Mouse (Mus musculus): ENCODE measurements around the gene Xpo5. TPM values are rescaled to one million over a fixed set of nuclear protein-coding genes. Genes with fewer than 3 reads are reported as not detected.
A peak's percentile ranks its signal among the peaks of the same experiment; 100 is the strongest.

Gene Xpo5
- polyA plus RNA-seq, 1 experiment from 2014 or later, result 30.1 TPM

GRCm38 (mm10) chr17:46277586-46277985, 75.0 kb downstream of the Xpo5 start:
- 65% methylated on average over 4 of the region's 4 CpGs for WGBS
- H3K27ac ChIP-seq, result peak overlapping the region; percentile 21; the same call in 1 of the 2 replicates
- H3K9me3 ChIP-seq, result no peaks in the 10 kb centered on the region
- H3K4me1 ChIP-seq, result peaks cover 7% of the 10 kb centered on the region
- ATAC-seq (ENCODE audit: insufficient read depth, low FRiP score, low read depth), result no peak
- no peaks in the 10 kb centered on the region for H3K27me3 ChIP-seq (replicated peaks)
- H3K9ac ChIP-seq, result no peak overlapping the region
- 0 out of 2 replicates have a peak, but pooled peaks cover 30% of the 10 kb centered on the region for H3K36me3 ChIP-seq
- H3K4me2 ChIP-seq, result no peak overlapping the region
- H3K4me3 ChIP-seq (replicated peaks), result no peak overlapping the region

- Histone ChIP-seq H3K27ac (0 out of 2 replicates have a peak overlapping the region, but pooled peaks have one; percentile 4), H3K9ac (no peak overlapping the region), H3K9me3 (no peaks in the 10 kb centered on the region), H3K4me1 (peaks cover 7% of the 10 kb centered on the region), H3K36me3 (0 out of 2 replicates have a peak, but pooled peaks cover 30% of the 10 kb centered on the region), H3K4me2 (no peak overlapping the region), H3K27me3 (replicated peaks) (no peaks in the 10 kb centered on the region), H3K4me3 (replicated peaks) (no peak overlapping the region)
- ATAC-seq (ENCODE audit: insufficient read depth, low FRiP score, low read depth), result no peak
- WGBS, result 84% methylated on average over 12 of the region's 12 CpGs
Observed at GRCm38 (mm10) chr17:46278011-46278765, 75.6 kb downstream of the Xpo5 start.

GRCm38 (mm10) chr17:46282483-46283123, 80.0 kb downstream of the Xpo5 start, which contains the start of gene Tjap1:
Gene Tjap1, minus strand, starts transcription at chr17:46283026.
- ATAC-seq (ENCODE audit: insufficient read depth, low FRiP score, low read depth), result peak; percentile 95
- Histone ChIP-seq H3K9ac (peak within 1 kb of the TSS; percentile 56), H3K4me2 (peak within 1 kb of the TSS; percentile 91)

GRCm38 (mm10) chr17:46283140-46283539, 80.6 kb downstream of the Xpo5 start:
- no peak overlapping the region for H3K9ac ChIP-seq
- WGBS, result 23% methylated on average over 9 of the region's 9 CpGs

More at GRCm38 (mm10) chr17:46282483-46283123, 80.0 kb downstream of the Xpo5 start, which contains the start of gene Tjap1:
- H3K27ac ChIP-seq, result peak within 1 kb of the TSS; percentile 82
- WGBS, result under 1% methylated on average over 37 of the region's 37 CpGs
- H3K36me3 ChIP-seq, result 0 out of 2 replicates have a peak, but pooled peaks cover 23% of the 10 kb centered on the region
- peaks cover 10% of the 10 kb centered on the region for H3K4me1 ChIP-seq
- H3K4me3 ChIP-seq (replicated peaks), result peak within 1 kb of the TSS; percentile 75
- H3K27me3 ChIP-seq (replicated peaks), result no peaks in the 10 kb centered on the region
- H3K9me3 ChIP-seq, result no peaks in the 10 kb centered on the region

GRCm38 (mm10) chr17:46283911-46284310, 81.3 kb downstream of the Xpo5 start:
- 79% methylated on average over 8 of the region's 8 CpGs for WGBS
- H3K4me1 ChIP-seq, result peaks cover 10% of the 10 kb centered on the region

More at GRCm38 (mm10) chr17:46283140-46283539, 80.6 kb downstream of the Xpo5 start:
- Histone ChIP-seq H3K27me3 (replicated peaks) (no peaks in the 10 kb centered on the region), H3K27ac (peak overlapping the region; percentile 82), H3K36me3 (0 out of 2 replicates have a peak, but pooled peaks cover 20% of the 10 kb centered on the region), H3K4me3 (replicated peaks) (peak overlapping the region; percentile 75), H3K4me1 (peaks cover 10% of the 10 kb centered on the region), H3K4me2 (peak overlapping the region; percentile 91), H3K9me3 (no peaks in the 10 kb centered on the region)
- no peak; the same call in 1 of the 2 replicates for ATAC-seq (ENCODE audit: insufficient read depth, low FRiP score, low read depth)

GRCm38 (mm10) chr17:46284653-46285052, 82.1 kb downstream of the Xpo5 start:
- Histone ChIP-seq H3K9ac (no peak overlapping the region), H3K9me3 (no peaks in the 10 kb centered on the region), H3K4me3 (replicated peaks) (no peak overlapping the region), H3K4me2 (no peak overlapping the region), H3K36me3 (0 out of 2 replicates have a peak, but pooled peaks cover 10% of the 10 kb centered on the region), H3K27me3 (replicated peaks) (no peaks in the 10 kb centered on the region), H3K4me1 (peaks cover 10% of the 10 kb centered on the region), H3K27ac (no peak overlapping the region)
- 43% methylated on average over 7 of the region's 7 CpGs for WGBS
- no peak for ATAC-seq (ENCODE audit: insufficient read depth, low FRiP score, low read depth)

More at GRCm38 (mm10) chr17:46283911-46284310, 81.3 kb downstream of the Xpo5 start:
- Histone ChIP-seq H3K4me3 (replicated peaks) (no peak overlapping the region), H3K27ac (no peak overlapping the region), H3K36me3 (0 out of 2 replicates have a peak, but pooled peaks cover 16% of the 10 kb centered on the region), H3K9ac (no peak overlapping the region), H3K9me3 (no peaks in the 10 kb centered on the region), H3K4me2 (no peak overlapping the region), H3K27me3 (replicated peaks) (no peaks in the 10 kb centered on the region)
- ATAC-seq (ENCODE audit: insufficient read depth, low FRiP score, low read depth), result no peak

- H3K9me3 ChIP-seq, result no peaks in the 10 kb centered on the region
- 38% methylated on average over 6 of the region's 6 CpGs for WGBS
Observed at GRCm38 (mm10) chr17:46285407-46285806, 82.8 kb downstream of the Xpo5 start.

GRCm38 (mm10) chr17:46287678-46288095, 85.1 kb downstream of the Xpo5 start:
- H3K27me3 ChIP-seq (replicated peaks), result no peaks in the 10 kb centered on the region
- H3K27ac ChIP-seq, result peak overlapping the region; percentile 3; the same call in 1 of the 2 replicates
- H3K36me3 ChIP-seq, result no peaks in the 10 kb centered on the region
- 47% methylated on average over 11 of the region's 11 CpGs for WGBS
- H3K4me3 ChIP-seq (replicated peaks), result no peak overlapping the region
- no peak overlapping the region for H3K9ac ChIP-seq
- H3K4me1 ChIP-seq, result 0 out of 2 replicates have a peak, but pooled peaks cover 3% of the 10 kb centered on the region
- peak; percentile 59; the same call in 1 of the 2 replicates for ATAC-seq (ENCODE audit: insufficient read depth, low FRiP score, low read depth)
- H3K9me3 ChIP-seq, result no peaks in the 10 kb centered on the region
- H3K4me2 ChIP-seq, result no peak overlapping the region

More at GRCm38 (mm10) chr17:46285407-46285806, 82.8 kb downstream of the Xpo5 start:
- no peaks in the 10 kb centered on the region for H3K27me3 ChIP-seq (replicated peaks)
- H3K4me3 ChIP-seq (replicated peaks), result no peak overlapping the region
- no peak overlapping the region for H3K9ac ChIP-seq
- H3K4me1 ChIP-seq, result peaks cover 10% of the 10 kb centered on the region
- no peak for ATAC-seq (ENCODE audit: insufficient read depth, low FRiP score, low read depth)
- 0 out of 2 replicates have a peak, but pooled peaks cover 4% of the 10 kb centered on the region for H3K36me3 ChIP-seq
- no peak overlapping the region for H3K27ac ChIP-seq
- H3K4me2 ChIP-seq, result no peak overlapping the region

MicroRNAs encoded within 50 kb of the gene (microRNA counts, 519-probe panel; counts per million panel counts)
- not detected for microRNA mmu-miR-693-3p
- microRNA mmu-miR-693-5p, result not detected

Small RNAs within 50 kb of the gene (microRNA-seq; reads per million reads assigned to microRNA genes)
- 0.58 reads per million for gene Mir693

Other genes with a start within 250 kb of the Xpo5 start
- 4.9 and 5.7 TPM in 2 replicates for gene Vegfa, start 170.4 kb upstream of the Xpo5 start, polyA plus RNA-seq (2015; fragmentation: Nextera tagmentation; extraction: Ambion mirVana)
- 128 and 137 TPM in 2 replicates for gene Mrps18a, start 91.8 kb upstream of the Xpo5 start, polyA plus RNA-seq (2015; fragmentation: Nextera tagmentation; extraction: Ambion mirVana)
- gene Rsph9, start 58.6 kb upstream of the Xpo5 start, polyA plus RNA-seq (2015; fragmentation: Nextera tagmentation; extraction: Ambion mirVana), result 8.7 and 11.6 TPM in 2 replicates
- gene Mad2l1bp, start 49.2 kb upstream of the Xpo5 start, polyA plus RNA-seq (2015; fragmentation: Nextera tagmentation; extraction: Ambion mirVana), result 32.9 and 33.3 TPM in 2 replicates
- gene Gtpbp2, start 41.8 kb upstream of the Xpo5 start, polyA plus RNA-seq (2015; fragmentation: Nextera tagmentation; extraction: Ambion mirVana), result 34.7 and 35.8 TPM in 2 replicates
- gene Polh, start 137 bp upstream of the Xpo5 start, polyA plus RNA-seq (2015; fragmentation: Nextera tagmentation; extraction: Ambion mirVana), result 15.3 and 15.4 TPM in 2 replicates
- gene Polr1c, start 45.3 kb downstream of the Xpo5 start, polyA plus RNA-seq (2015; fragmentation: Nextera tagmentation; extraction: Ambion mirVana), result 77.4 and 79.8 TPM in 2 replicates
- gene Yipf3, start 45.3 kb downstream of the Xpo5 start, polyA plus RNA-seq (2015; fragmentation: Nextera tagmentation; extraction: Ambion mirVana), result 98.2 and 104 TPM in 2 replicates
- 0.58 and 1.1 TPM in 2 replicates for gene Lrrc73, start 50.7 kb downstream of the Xpo5 start, polyA plus RNA-seq (2015; fragmentation: Nextera tagmentation; extraction: Ambion mirVana)
- 33.8 and 37.2 TPM in 2 replicates for gene Tjap1, start 80.2 kb downstream of the Xpo5 start, polyA plus RNA-seq (2015; fragmentation: Nextera tagmentation; extraction: Ambion mirVana)
- gene Dlk2, start 94.6 kb downstream of the Xpo5 start, polyA plus RNA-seq (2015; fragmentation: Nextera tagmentation; extraction: Ambion mirVana), result 4.5 and 5.7 TPM in 2 replicates
- gene Abcc10, start 125.6 kb downstream of the Xpo5 start, polyA plus RNA-seq (2015; fragmentation: Nextera tagmentation; extraction: Ambion mirVana), result 5.3 and 5.9 TPM in 2 replicates
- gene Zfp318, start 180.9 kb downstream of the Xpo5 start, polyA plus RNA-seq (2015; fragmentation: Nextera tagmentation; extraction: Ambion mirVana), result 8.2 and 9.8 TPM in 2 replicates
- 1.3 and 1.9 TPM in 2 replicates for gene Crip3, start 226.1 kb downstream of the Xpo5 start, polyA plus RNA-seq (2015; fragmentation: Nextera tagmentation; extraction: Ambion mirVana)
- gene Slc22a7, start 235.7 kb downstream of the Xpo5 start, polyA plus RNA-seq (2015; fragmentation: Nextera tagmentation; extraction: Ambion mirVana), result not detected in 2 replicates

Data from stomach, embryonic 15.5 days (tissue).